Mouse (Mus musculus) adrenal gland, postnatal 10 days (tissue): ENCODE measurements around the gene Akt3. TPM values are rescaled to one million over a fixed set of nuclear protein-coding genes. Genes with fewer than 3 reads are reported as not detected.

Source experiments
- DNase-seq: peaks from one replicate; pipeline ENCODE4 v3.0.0; 2021; ENCODE audit warnings: mixed read lengths
- total RNA-seq, 2 experiments: library from RNA; stranded (reverse); gene quantifications; 2 replicates each; pipeline ENCODE4 v1.2.3; 2021

The Akt3 gene
- total RNA-seq, 2 experiments from 2014 or later: 26.6 to 33.3 TPM

- peak; percentile 18 for DNase-seq
Observed at GRCm38 (mm10) chr1:177188708-177189107, 69.3 kb downstream of the Akt3 start.

GRCm38 (mm10) chr1:177186751-177187150, 71.3 kb downstream of the Akt3 start:
- DNase-seq: no peak

GRCm38 (mm10) chr1:177179635-177180034, 78.4 kb downstream of the Akt3 start:
- no peak for DNase-seq

GRCm38 (mm10) chr1:177175436-177175835, 82.6 kb downstream of the Akt3 start:
- peak; percentile 26 for DNase-seq

GRCm38 (mm10) chr1:177171300-177171699, 86.7 kb downstream of the Akt3 start:
- no peak for DNase-seq

GRCm38 (mm10) chr1:177165789-177166188, 92.2 kb downstream of the Akt3 start:
- no peak for DNase-seq

GRCm38 (mm10) chr1:177165336-177165735, 92.7 kb downstream of the Akt3 start:
- DNase-seq: no peak

- no peak for DNase-seq
Observed at GRCm38 (mm10) chr1:177150344-177151021, 107.5 kb downstream of the Akt3 start.

- DNase-seq: no peak
Observed at GRCm38 (mm10) chr1:177148746-177149145, 109.3 kb downstream of the Akt3 start.

- DNase-seq: no peak
Observed at GRCm38 (mm10) chr1:177141468-177141867, 116.5 kb downstream of the Akt3 start.

GRCm38 (mm10) chr1:177139652-177140051, 118.4 kb downstream of the Akt3 start:
- DNase-seq: no peak

GRCm38 (mm10) chr1:177131458-177131857, 126.5 kb downstream of the Akt3 start:
- DNase-seq: no peak

- DNase-seq: no peak
Observed at GRCm38 (mm10) chr1:177126674-177127073, 131.3 kb downstream of the Akt3 start.

- DNase-seq: no peak
Observed at GRCm38 (mm10) chr1:177110665-177111271, 147.2 kb downstream of the Akt3 start.

GRCm38 (mm10) chr1:177090465-177090864, 167.5 kb downstream of the Akt3 start:
- DNase-seq: no peak

- DNase-seq: no peak
Observed at GRCm38 (mm10) chr1:177089515-177089914, 168.5 kb downstream of the Akt3 start.

GRCm38 (mm10) chr1:177089048-177089447, 169.0 kb downstream of the Akt3 start:
- DNase-seq: no peak

GRCm38 (mm10) chr1:177081957-177082645, 175.9 kb downstream of the Akt3 start:
- DNase-seq: no peak

GRCm38 (mm10) chr1:177069161-177069560, 188.8 kb downstream of the Akt3 start:
- no peak for DNase-seq

- no peak for DNase-seq
Observed at GRCm38 (mm10) chr1:177067123-177067646, 190.8 kb downstream of the Akt3 start.

- no peak for DNase-seq
Observed at GRCm38 (mm10) chr1:177065732-177066131, 192.3 kb downstream of the Akt3 start.

- DNase-seq: no peak
Observed at GRCm38 (mm10) chr1:177061761-177062160, 196.2 kb downstream of the Akt3 start.

GRCm38 (mm10) chr1:177054891-177055290, 203.1 kb downstream of the Akt3 start:
- no peak for DNase-seq
